Mouse (Mus musculus) heart, adult 2 months (tissue): Measurements from ENCODE around the gene Fam129a.

Source experiments
- CTCF ChIP-seq: fragments of 200-600 bp; IDR thresholded peaks from 2 replicates; pipeline ENCODE4 v1.8.1; 2022; ENCODE audit warnings: antibody characterized with exemption, mild to moderate bottlenecking, moderate library complexity
- EP300 ChIP-seq: fragments of 200-500 bp; IDR thresholded peaks from 2 replicates; pipeline ENCODE4 v1.6.1; 2011; ENCODE audit warnings: low read depth, low read length, control low read depth; ENCODE audit not compliant: insufficient read depth
- POLR2A ChIP-seq: fragments of 200-500 bp; IDR thresholded peaks from 2 replicates; pipeline ENCODE4 v1.6.1; 2011; ENCODE audit warnings: mild to moderate bottlenecking, low read depth, low read length, control low read depth; ENCODE audit not compliant: insufficient read depth

GRCm38 (mm10) chr1:151689561-151689960, 118.6 kb downstream of the Fam129a start:
- TF ChIP-seq CTCF (no peak), POLR2A (no peak), EP300 (no peak)
